Mouse (Mus musculus) cerebellum, postnatal 10 days (tissue): ENCODE data around the gene Ppp2r1b.

Experiments used
- DNase-seq, 2 experiments: peaks; one replicate each; pipeline ENCODE4 v3.0.0; 2021; ENCODE audit warnings: mixed read lengths in 2 of 2

Ppp2r1b gene

DNA sequence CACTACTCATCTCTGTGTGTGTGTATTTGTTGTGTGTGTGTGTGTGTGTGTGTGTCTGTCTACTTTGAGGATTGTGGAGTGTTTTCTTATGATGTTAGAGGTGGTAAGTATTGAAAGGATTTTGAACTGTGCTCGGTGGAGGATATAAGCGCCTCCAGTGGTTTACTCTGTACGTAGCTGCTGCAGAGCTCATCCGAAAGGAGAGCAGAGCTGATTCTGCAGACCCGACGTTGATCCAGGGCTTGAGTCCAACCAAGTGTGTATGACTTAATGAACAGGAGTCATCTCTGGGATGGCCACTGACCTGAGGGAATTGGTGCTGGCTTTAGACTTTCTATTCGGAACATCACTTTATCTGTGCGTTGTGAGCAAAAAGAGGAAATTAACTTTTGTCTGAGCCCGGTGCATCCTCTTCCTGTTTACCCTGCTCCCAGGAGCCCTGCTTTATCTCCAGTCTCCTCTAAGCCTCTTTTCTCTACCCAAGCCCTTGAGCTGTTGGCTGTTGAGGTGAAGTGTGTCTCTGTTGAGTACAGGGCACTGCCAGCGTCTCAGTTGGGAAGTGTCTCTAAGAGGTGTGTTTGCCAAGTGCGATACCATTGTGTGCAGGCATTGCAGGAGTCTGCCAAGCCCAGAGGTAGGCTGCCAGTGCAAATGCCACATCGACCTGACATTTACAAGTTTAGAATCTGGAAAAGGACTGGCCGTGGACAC, 3.9 kb upstream of the Ppp2r1b start:
- DNase-seq: peak in 1 of 2 experiments; percentile 34

DNA sequence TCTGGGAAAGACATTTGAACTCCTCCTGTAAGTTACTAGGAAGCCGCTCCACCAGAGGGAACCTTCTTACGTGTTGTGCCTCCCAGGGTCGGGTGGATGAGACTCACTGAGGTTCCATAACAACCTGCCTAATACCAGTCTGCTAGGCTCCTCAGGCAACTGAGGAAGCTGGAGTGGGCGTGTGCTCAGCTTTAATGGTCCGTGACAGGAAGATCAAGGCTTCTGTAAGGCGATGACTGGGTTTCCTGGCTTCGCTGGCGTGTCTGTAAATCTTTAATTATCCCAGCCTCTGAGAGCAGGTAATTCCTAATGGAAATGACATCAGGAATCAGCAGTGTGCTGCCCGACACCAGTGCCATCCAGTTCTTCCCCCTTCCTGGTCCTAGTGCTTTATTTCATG, 446 bp downstream of the Ppp2r1b start:
- DNase-seq: no peak

DNA sequence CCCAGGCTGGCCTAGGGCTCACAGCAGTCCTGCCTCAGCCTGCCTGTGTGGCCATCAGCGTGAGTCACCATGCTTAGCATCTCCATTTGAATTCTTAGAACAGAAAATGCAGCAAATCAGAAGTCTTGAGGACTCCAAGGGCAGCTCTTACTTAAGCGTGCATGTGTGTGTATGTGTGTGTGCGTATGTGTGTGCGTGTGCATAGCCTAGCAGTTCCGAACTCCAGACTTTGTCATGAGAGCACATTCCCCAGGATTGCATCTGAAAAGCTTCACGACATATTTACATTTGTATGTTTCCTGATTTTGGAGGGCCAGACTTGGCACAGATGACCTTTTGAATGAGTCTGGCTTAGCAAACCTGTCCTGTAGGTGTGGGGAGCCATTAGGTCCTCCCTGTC, 2.0 kb downstream of the Ppp2r1b start:
- DNase-seq: no peak

DNA sequence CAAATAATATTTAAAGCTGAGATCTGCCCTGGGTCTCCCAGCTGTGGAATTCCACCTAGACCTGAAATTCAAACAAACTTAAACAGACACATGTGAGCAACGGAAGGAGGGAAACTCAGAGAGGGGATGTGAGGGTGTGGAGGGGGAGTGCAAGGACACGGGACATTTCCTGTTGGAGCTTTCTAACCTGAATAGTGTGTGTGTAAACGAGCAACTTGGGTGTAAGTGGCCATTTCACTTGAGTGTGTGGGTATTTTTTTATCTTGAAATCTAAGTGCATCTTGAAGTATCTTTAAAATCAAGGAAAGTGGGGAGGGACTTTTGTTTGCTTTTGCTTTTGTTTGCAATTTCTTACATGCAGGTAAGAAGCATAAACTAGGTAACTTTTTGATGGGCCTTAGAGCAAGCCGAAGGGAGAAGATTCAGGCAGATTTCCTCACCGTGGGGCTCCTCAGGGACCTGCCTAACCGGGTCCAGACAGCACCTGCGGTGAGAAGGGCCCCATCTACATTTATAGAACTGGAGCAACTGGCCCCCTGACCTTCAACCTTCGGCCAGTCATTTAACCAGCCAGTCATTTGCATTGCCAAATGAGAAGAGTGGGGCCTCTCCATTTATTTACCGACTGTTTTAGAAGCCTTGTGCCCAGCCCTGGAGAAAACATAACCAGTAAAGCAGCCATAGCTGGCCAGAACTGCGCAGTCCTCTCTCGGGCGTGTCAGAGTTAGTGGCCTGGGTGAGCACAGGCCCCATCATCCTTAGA, 2.7 kb downstream of the Ppp2r1b start:
- DNase-seq: no peak

DNA sequence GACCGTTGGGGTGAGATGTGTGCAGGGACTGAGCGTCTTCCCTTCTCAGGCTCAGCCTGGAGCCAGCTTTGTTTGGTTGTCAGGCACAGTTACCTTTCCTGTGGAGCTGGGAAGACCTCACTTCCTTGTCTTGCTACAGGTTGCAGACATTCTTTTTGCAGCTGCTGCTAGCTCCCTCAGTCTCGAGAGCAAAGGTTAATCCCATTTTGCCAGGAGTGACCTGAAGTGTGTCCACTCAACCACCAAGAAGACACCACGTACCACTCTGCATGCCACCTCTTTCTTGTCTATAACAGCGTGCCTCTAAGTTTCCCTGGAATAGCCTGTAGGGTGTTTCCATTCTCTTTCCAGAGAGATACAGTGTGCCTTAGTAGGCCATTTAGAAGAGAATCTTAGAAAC, 3.7 kb downstream of the Ppp2r1b start:
- no peak for DNase-seq

DNA sequence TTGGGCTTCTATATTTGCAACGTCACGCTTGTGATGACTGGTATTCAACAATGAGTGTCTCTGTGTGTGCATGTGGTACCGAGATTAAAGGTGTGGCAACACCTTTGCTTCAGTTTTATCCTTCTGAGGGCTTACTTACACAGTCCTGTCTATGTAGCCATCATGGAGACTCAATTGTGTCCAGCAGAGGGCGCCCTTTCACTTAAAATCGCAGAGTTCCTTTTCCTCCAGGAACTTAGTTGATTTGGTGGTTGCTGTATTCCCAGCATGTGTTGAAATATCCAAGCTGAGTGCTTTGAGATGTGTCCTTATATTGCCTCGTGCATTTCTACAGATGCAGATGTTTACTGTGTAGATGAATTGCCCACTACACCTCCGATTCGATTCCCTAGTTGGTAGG, 4.1 kb downstream of the Ppp2r1b start:
- peak; percentile 95 to 97 for DNase-seq

DNA sequence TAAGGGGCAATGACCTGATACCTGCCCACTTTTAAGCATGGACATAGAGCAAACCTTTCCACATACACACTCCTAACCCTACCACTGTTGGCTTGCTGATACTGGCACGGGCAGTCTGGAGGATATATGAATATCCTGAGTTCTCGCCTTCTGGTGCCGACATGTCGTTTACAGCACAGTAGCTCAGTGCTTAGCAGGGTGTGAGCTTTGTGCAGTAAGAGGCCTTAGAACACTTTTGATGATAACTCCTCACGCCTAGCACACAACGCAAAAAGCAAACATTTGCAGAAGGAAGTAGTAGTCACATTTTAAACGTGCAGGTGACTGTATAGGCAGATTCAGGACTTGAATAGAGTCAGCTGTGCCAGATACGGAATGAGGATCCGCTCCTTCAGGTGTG, 4.7 kb downstream of the Ppp2r1b start:
- DNase-seq: no peak

DNA sequence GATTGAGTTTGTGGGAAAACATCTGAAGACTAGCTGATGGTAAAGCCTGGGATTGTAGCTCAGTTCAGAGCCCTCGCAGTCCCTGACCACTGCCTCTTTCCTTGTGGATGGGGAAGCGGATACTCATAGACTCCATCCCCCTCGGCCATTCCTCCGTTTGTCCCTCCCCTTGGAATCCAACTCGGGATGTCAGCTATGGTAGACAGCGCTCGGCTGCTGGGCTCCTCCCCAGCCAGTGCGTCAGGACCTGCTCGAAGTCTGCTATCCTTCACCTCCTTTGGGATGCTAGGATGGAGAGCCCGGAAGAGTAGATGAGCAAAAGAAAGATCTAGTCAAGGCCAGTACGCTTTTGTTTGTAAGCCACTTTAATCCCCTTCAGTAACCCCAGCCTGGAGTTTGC, 5.2 kb downstream of the Ppp2r1b start:
- no peak for DNase-seq

DNA sequence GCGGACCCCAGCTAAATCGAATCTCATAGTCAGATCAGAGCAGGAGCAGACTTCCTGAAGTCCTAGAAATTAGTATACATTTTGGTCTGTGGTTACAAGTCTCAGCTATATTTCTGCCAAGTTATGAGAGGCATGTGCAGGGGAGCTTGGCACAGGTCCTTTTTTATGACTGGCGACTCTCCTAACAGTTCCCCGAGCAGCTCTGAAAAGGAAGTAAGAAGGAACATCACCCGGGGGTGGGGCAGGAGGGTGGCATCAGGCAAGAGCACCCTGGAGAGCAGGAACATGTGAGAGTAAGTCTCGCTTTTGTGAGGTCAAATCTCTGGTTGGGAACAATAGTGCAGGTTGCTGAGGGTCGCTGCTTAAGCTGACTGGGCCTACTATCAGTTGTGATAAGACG, 5.6 kb downstream of the Ppp2r1b start:
- DNase-seq: no peak

DNA sequence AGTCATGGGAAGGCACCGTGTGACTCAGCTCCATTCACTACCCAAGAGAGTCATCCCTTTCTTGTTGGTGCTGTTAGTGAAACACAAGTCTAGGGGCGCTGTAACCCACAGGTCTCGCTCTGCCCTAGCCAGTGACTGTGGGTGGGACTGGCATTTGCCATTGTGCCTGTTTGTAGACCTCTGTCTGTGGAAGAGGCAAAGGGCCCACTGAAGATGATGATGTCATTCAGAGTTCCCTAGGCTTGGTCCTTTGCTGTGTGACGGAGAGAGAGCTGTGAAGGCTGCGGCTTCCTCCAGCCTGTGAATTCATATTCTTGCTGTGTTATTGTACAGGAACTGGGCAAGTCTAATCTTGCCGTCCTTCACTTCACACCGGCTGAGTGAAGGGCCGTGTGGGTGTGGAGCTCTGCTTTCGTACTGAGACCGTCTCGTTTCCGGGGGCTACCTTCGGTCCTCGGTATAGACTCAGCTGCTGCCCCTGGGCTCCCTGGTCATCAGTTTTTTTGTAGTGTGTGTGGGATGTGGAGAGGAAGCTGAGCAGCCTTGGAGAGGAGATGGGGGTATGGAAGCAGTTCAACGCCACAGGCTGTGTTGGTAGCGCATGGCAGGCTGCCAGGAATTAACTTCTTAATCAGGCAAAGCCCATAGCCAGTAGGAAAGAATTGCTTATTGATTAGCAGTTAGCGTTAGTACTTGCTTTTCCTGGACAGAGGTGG, 7.7 kb downstream of the Ppp2r1b start:
- peak; percentile 64 for DNase-seq

DNA sequence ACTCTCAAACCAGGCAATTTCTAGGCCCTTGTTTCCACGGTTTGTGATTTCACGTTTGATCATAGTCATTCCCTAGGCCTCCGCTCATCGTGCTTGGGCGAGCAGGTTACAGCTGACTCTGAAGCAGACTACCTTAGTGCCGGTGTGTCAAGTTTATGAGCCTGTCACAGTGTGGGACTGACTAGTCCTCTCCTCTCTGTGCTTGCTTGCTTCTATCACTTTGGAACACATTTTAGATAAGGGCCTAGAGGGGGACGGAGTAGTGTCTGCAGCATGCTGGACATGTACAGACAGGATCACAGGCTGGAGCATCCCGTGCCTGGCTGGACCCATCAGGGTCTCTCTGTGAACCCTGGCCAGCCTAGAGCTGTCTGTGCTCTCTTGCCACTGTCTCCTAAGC, 9.3 kb downstream of the Ppp2r1b start:
- DNase-seq: no peak

DNA sequence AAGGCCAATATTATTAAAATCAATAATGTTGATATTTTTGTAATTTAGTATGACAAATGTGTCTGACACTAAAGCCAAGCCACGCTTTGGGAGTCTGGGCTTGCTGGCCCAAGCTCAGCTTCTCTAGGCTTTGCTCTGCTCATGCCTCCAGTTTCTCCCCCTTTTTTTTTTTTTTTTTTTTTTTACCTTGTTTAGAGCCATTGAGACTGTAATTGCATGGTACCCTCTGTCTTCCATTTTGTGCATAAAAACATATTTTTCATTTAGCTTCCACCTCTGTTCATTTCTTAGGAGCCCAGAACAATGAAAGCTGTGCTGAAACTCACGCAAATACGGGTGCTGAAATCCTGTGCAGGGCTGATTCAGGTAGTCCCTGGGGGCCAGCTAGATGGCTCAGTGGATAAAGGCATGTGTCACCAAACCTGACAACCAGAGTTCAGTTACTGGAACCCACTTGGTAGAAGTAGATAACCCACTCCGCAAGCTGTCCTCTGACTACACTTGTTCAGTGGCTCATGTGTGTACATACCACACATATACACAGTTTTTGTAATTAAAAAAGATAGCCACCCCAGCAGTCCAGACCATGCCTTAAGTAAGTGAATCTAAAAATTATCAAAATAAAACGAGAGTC, 10.1 kb downstream of the Ppp2r1b start:
- DNase-seq: no peak

DNA sequence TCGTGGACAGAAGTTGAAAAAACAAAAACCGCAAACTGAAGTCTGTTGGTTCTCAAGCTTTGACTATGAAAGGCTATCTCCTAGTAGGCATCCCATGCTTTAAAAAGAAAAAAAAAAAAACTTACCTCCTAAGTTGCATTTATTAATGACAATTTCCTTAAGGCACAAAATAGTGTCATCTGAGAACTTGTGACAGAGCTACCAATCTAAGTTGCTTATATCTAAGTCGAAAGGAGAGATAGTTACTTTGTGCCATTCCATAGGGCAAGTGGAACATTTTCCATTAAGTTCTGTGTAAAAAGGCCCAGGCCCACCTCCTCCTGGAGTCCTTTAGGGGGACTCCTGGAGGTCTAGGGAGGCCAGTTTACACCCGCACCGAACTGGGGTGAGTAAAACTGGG, 10.7 kb downstream of the Ppp2r1b start:
- DNase-seq: no peak

DNA sequence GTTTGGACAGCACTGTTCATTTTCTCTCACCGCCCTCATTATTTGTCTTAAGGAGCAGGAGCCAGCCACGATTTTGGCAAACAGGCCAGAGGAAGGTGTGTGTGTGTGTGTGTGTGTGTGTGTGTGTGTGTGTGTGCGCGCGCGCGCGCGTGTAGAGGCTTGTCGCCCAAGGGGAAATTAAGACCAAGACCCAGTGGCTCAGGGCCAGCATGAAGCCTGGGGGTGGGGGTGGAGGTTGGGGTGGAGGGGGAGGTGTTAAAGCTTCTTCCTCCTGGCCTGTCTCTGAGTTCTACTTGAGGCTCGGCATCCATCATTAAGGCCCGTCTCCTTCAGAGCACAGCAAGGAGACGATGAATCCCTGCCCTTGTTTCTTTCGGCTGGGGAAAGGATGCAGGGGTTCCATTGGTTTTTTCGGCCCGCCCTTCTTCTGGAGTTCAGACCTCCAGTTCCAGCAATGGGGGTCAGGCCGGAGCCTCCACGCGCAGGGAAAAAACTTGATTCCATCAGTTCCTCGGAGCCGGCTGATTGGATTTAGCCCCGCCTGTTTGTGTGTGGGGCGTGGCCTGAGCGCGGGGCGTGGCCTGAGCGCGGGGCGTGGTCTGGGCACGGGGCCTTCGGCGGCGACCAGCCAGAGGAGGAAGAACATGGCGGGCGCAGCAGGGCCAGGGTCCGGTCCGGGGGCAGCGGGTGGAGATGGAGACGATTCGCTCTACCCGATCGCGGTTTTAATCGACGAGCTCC, 11.4 kb downstream of the Ppp2r1b start:
- DNase-seq: peak; percentile 97

DNA sequence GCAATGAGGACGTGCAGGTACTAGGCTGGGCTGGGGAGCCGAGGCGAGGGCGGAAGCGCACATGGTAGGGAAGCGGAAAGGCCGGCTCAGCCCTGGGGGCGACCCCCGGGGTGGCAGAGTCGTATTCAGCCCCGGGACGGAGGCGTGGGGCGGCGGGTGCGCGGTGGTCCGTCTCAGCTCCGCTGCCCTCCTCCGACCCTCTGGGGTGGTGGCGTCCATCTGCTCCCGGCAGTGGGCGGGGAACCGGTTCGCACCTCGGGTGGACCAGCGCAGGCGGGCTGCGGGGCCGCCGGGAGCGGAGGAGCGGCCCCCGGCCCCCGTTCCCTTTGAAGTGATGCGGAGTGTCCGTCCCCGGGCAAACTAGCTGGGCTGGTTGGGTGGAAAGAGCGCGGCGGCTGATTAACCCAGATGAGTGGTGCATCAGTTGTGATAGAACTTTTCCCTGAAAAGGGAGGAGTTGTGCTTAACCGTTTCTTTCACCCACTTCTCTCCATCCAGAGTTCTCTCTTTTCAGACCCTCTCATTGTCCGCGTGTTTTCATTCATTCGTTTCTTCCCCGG, 12.1 kb downstream of the Ppp2r1b start:
- DNase-seq: no peak

DNA sequence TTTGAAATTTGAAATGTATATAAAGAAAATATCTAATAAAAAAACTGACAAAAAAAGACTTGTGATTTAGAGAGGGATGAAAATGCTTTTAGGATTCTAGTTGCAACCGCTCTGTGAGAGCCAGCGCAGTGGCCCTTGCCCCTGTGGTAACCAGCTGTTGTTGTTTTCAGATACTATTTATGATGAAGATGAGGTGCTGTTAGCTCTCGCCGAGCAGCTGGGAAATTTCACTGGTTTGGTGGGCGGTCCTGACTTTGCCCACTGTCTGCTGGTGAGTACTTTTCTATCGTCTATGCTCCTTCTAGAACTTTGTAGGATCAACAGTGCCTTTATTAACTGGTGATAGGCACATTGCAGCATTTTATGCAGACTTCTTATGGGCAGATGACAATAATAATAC, 13.6 kb downstream of the Ppp2r1b start:
- no peak for DNase-seq

DNA sequence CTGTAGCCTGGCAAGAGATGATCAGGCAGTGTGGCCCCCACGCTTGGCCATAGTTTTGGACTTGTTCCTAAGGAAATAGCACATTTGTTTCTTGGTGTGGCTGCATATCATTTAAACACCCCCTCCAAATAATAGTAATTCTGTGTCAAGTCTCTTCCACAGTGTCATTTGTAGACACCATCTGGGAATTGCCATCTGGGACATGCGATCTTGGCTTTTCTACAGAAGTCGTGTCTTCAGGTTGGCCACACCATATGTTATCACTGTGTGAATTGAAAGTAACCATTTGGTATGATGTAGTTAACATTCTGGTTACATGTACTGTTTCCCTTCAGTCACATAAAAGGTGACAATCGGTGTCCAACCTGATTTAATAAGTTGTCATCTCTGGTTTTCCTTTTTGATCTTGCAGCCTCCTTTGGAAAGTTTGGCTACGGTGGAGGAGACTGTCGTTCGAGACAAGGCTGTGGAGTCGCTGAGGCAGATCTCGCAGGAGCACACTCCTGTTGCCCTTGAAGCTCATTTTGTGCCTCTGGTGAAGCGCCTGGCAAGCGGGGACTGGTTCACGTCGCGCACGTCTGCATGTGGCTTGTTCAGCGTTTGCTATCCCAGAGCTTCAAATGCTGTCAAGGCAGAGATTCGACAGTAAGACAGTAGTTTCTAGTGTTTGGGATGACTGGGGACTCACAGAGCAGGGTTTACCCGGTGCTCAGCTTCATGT, 16.2 kb downstream of the Ppp2r1b start:
- peak; percentile 69 to 76 for DNase-seq

DNA sequence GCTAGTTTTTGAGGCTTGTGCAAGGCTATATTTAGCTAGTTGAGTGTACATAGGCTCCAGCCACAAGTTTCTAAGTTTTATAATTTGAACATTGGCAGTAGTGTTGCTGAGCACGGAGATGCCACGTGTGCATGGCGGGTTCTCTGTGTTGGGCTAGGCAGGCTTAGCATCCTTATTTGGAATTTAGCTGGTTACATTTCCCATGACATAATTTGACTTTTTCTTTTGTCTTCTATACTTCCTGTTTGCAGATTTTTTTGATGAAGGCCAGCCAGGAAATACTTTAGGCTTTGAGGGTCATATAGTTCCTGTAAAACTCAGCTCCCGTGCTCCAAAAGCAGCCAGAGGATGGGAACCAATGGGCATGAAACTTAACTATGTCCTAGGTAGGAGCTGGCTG, 18.7 kb downstream of the Ppp2r1b start:
- DNase-seq: no peak

DNA sequence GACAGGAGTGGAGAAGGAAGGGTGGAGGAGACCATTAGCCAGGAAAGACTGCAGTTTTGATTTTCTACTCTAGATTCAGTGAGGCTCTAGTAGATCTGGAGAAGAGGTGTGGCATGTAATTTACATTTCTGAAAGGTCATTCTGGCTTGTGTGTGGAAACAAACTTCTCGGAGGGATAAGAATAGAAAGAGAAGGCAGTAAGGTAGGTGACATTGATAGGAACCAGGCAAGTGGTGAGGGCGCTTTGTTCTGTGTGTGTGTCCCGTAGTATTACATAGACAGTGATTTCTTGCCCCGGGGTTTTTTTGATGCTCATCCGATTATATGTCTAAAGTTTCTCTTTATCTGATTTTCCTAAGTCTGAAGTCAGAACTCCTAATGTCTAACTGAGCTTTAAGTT, 19.8 kb downstream of the Ppp2r1b start:
- DNase-seq: no peak

DNA sequence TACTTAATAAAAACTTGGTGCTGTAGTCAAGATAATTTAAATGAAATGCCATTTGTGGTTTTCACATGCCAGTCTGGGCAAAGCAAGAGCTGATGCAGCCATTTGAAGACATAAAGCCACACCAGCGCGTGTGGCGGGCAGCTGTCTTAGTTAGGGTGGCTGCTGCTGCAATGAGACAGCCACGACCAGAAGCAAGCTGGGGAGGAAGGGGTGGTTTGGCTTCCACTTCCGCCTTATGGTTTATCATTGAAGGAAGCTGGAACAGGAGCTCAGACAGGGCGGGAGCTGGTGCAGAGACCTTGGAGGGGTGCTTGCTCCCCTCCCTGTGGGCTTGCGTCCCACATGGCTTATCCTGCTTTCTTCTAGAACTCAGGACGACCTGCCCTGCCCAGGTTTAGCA, 20.7 kb downstream of the Ppp2r1b start:
- DNase-seq: no peak

DNA sequence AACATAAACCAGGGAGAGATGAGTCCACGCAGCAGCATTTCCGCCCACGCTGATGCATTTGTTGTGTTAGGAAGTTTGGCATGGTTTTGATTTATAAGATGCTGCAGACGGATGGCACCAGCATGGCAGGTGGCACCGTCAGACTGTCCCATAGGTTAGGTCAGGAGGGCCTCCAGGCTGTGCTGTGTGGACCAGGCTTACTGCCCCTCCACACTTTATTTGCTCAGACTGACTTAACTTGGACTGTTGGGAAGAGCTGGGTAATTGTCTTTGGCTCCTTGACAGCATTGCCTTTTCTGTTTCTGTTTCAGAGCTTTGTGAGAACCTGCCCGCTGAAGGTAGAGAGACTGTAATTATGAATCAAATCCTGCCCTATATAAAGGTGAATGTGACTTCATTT, 21.9 kb downstream of the Ppp2r1b start:
- DNase-seq: no peak

DNA sequence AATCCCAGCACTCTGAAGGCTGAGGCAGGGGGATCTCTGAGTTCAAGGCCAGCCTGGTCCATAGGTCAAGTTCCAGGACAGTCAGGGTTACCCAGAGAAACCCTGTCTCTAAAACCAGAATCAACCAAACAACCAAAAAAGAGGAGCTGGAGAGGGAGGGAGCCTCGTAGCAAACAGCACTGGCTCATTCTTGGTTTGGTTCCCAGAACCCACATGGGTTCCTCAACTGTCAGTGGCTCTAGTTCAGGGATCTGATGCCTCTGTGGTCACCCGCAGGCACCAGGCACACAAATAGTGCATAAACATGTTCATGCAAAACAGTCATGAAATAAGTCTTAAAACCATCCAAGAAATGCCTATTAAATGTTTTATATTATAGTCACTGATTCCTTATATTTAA, 23.1 kb downstream of the Ppp2r1b start:
- peak; percentile 82 to 83 for DNase-seq
